Mouse (Mus musculus): ENCODE data around the gene Znrd1. TPM values are rescaled to one million over a fixed set of nuclear protein-coding genes. Genes with fewer than 3 reads are reported as not detected.
A peak's percentile ranks its signal among the peaks of the same experiment; 100 is the strongest.

The Znrd1 gene
- total and polyA plus RNA-seq, 3 experiments = 26.4 to 38.2 TPM; not detected in 1

DNA sequence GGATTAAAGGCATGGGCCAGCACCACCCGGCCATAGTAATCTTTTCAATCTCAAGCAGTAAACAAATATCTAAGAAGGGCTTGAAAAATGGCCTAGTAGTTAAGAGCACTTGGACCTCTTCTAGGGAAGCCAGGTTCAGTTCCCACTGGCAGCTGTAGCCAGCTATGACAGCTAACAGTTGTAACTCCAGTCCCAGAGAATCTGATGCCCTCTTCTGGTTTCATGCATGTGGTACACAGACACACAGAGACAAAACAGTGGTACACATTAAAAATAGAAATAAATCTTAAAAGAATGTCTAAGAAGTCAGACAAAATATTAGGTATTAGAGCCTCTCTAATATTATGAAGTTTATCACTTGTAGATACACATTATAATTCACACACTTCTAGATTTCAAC lies 2.8 kb upstream of the Znrd1 start:
- no peak overlapping the region for H3K4me3 ChIP-seq (ENCODE audit: control insufficient read depth in 1 of 2, insufficient read depth in 1 of 2, low read depth in 2 of 2, low read length in 2 of 2)
- DNase-seq (ENCODE audit: low read depth, low spot score) = peak; percentile 14
- no peaks in the 10 kb centered on the region; a peak in 1 of 4 replicates for H3K27me3 ChIP-seq (ENCODE audit: control insufficient read depth in 1 of 2, insufficient read depth in 2 of 2, low read length in 2 of 2)
- H3K79me2 ChIP-seq (ENCODE audit: control insufficient read depth, insufficient read depth, low read length, poor library complexity) = no peaks in the 10 kb centered on the region
- no peaks in the 10 kb centered on the region for H3K9me3 ChIP-seq (replicated peaks; ENCODE audit: insufficient read depth, low read length)
- H3K4me1 ChIP-seq (ENCODE audit: control insufficient read depth in 1 of 2, insufficient read depth in 2 of 2, low read length in 2 of 2) = no peaks in the 10 kb centered on the region; a peak in 1 of 4 replicates
- TF ChIP-seq USF2 (IDR thresholded peaks at IDR 0.05; ENCODE audit: borderline replicate concordance in 1 of 2, insufficient read depth in 1 of 2, low read depth in 1 of 2, low read length in 2 of 2) = no peak
- TF ChIP-seq GABPA (IDR thresholded peaks at IDR 0.05; ENCODE audit: low read depth, low read length) = no peak
- no peak for TF ChIP-seq USF1 (IDR thresholded peaks at IDR 0.05; ENCODE audit: low read depth, low read length)
- no peak for TF ChIP-seq ZMIZ1 (IDR thresholded peaks at IDR 0.05; ENCODE audit: low read depth, low read length)
- no peak for TF ChIP-seq POLR2A (IDR thresholded peaks at IDR 0.05; ENCODE audit: control insufficient read depth in 1 of 2, insufficient read depth in 1 of 2, low read depth in 1 of 2, low read length in 2 of 2, poor library complexity in 1 of 2)
- TF ChIP-seq CHD1 (IDR thresholded peaks at IDR 0.05; ENCODE audit: low read depth, low read length) = no peak
- no peak for TF ChIP-seq ZKSCAN1 (IDR thresholded peaks at IDR 0.05; ENCODE audit: low read depth, low read length)
- no peak for TF ChIP-seq KAT2A (conservative IDR thresholded peaks at IDR 0.05; ENCODE audit: low read depth, low read length)
- no peak for TF ChIP-seq SIN3A (IDR thresholded peaks at IDR 0.05; ENCODE audit: low read length)
- no peak for TF ChIP-seq MYB (IDR thresholded peaks at IDR 0.05; ENCODE audit: low read depth, low read length)
- TF ChIP-seq MYC (IDR thresholded peaks at IDR 0.05; ENCODE audit: low read depth, low read length) = no peak
- TF ChIP-seq ELF1 (IDR thresholded peaks at IDR 0.05; ENCODE audit: low read depth, low read length) = no peak
- TF ChIP-seq NELFE (IDR thresholded peaks at IDR 0.05; ENCODE audit: low read depth, low read length) = no peak
- TF ChIP-seq TCF12 (IDR thresholded peaks at IDR 0.05; ENCODE audit: low read depth, low read length) = no peak
- no peak for TF ChIP-seq POLR2AphosphoS2 (IDR thresholded peaks at IDR 0.05; ENCODE audit: low read length)
- no peak for TF ChIP-seq ZNF384 (IDR thresholded peaks at IDR 0.05; ENCODE audit: low read depth, low read length)
- no peak for TF ChIP-seq HCFC1 (IDR thresholded peaks at IDR 0.05; ENCODE audit: low read depth, low read length)
- no peak for TF ChIP-seq NRF1 (IDR thresholded peaks at IDR 0.05; ENCODE audit: insufficient read depth, low read depth, low read length, poor library complexity, severe bottlenecking)
- no peak for TF ChIP-seq MXI1 (IDR thresholded peaks at IDR 0.05; ENCODE audit: low read depth, low read length)
- no peak for TF ChIP-seq EP300 (IDR thresholded peaks at IDR 0.05; ENCODE audit: low read depth in 1 of 2, low read length in 2 of 2)
- no peak overlapping the region for H3K27ac ChIP-seq (ENCODE audit: control insufficient read depth, low read depth, low read length)
- no peak overlapping the region for H3K9ac ChIP-seq (ENCODE audit: control insufficient read depth, low read depth, low read length, poor library complexity, severe bottlenecking)
- H3K36me3 ChIP-seq (ENCODE audit: control insufficient read depth in 1 of 2, insufficient read depth in 2 of 2, low read length in 2 of 2) = no peaks in the 10 kb centered on the region

DNA sequence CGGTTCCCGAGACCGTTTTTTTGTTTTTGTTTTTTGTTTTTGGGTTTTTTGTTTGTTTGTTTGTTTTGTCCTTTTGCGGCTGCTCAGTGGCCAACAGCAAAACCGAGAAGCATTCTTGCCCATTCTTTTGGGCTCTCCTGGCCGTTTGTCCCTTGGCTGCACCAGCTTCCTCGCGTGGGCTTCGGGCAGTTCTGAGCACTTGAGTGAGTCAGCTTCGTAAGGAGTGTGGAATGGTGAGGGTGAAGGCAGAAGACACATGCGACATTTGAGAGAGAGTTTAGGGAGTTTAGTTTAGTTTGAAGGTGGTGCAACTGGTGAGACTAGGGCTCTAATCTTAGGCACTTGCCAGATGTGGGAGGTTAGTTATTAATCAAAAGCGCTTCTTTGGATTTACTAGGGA lies 525 bp upstream of the Znrd1 start:
- no peaks in the 10 kb centered on the region for H3K79me2 ChIP-seq (ENCODE audit: control insufficient read depth, insufficient read depth, low read length, poor library complexity)
- peak overlapping the region; percentile 54 for H3K9ac ChIP-seq (ENCODE audit: control insufficient read depth, low read depth, low read length, poor library complexity, severe bottlenecking)
- H3K27me3 ChIP-seq (ENCODE audit: control insufficient read depth in 1 of 2, insufficient read depth in 2 of 2, low read length in 2 of 2) = no peaks in the 10 kb centered on the region; a peak in 1 of 4 replicates
- H3K36me3 ChIP-seq (ENCODE audit: control insufficient read depth in 1 of 2, insufficient read depth in 2 of 2, low read length in 2 of 2) = no peaks in the 10 kb centered on the region
- no peaks in the 10 kb centered on the region for H3K9me3 ChIP-seq (replicated peaks; ENCODE audit: insufficient read depth, low read length)
- no peak overlapping the region for H3K27ac ChIP-seq (ENCODE audit: control insufficient read depth, low read depth, low read length)
- peak overlapping the region; percentile 62 to 70 for H3K4me3 ChIP-seq (ENCODE audit: control insufficient read depth in 1 of 2, insufficient read depth in 1 of 2, low read depth in 2 of 2, low read length in 2 of 2)
- no peaks in the 10 kb centered on the region; a peak in 1 of 4 replicates for H3K4me1 ChIP-seq (ENCODE audit: control insufficient read depth in 1 of 2, insufficient read depth in 2 of 2, low read length in 2 of 2)
- no peak for DNase-seq (ENCODE audit: low read depth, low spot score)
- TF ChIP-seq RAD21 (IDR thresholded peaks at IDR 0.05; ENCODE audit: low read depth, low read length) = no peak
- no peak for TF ChIP-seq MXI1 (IDR thresholded peaks at IDR 0.05; ENCODE audit: low read depth, low read length)
- TF ChIP-seq ZKSCAN1 (IDR thresholded peaks at IDR 0.05; ENCODE audit: low read depth, low read length) = no peak
- no peak for TF ChIP-seq ZMIZ1 (IDR thresholded peaks at IDR 0.05; ENCODE audit: low read depth, low read length)
- no peak for TF ChIP-seq ZNF384 (IDR thresholded peaks at IDR 0.05; ENCODE audit: low read depth, low read length)
- no peak for TF ChIP-seq BHLHE40 (IDR thresholded peaks at IDR 0.05; ENCODE audit: borderline replicate concordance, low read depth, low read length)
- TF ChIP-seq TAL1 (IDR thresholded peaks at IDR 0.05; ENCODE audit: low read length) = no peak
- no peak for TF ChIP-seq MYB (IDR thresholded peaks at IDR 0.05; ENCODE audit: low read depth, low read length)
- no peak for TF ChIP-seq GATA1 (IDR thresholded peaks at IDR 0.05; ENCODE audit: low read depth, low read length)
- no peak for TF ChIP-seq NELFE (IDR thresholded peaks at IDR 0.05; ENCODE audit: low read depth, low read length)
- no peak for TF ChIP-seq SMC3 (IDR thresholded peaks at IDR 0.05; ENCODE audit: low read depth, low read length)
- TF ChIP-seq GABPA (IDR thresholded peaks at IDR 0.05; ENCODE audit: low read depth, low read length) = no peak
- TF ChIP-seq USF2 (IDR thresholded peaks at IDR 0.05; ENCODE audit: borderline replicate concordance in 1 of 2, insufficient read depth in 1 of 2, low read depth in 1 of 2, low read length in 2 of 2) = no peak
- no peak for TF ChIP-seq ELF1 (IDR thresholded peaks at IDR 0.05; ENCODE audit: low read depth, low read length)
- no peak for TF ChIP-seq POLR2AphosphoS5 (IDR thresholded peaks at IDR 0.05; ENCODE audit: borderline replicate concordance, low read depth, low read length)
- no peak for TF ChIP-seq ZC3H11A (IDR thresholded peaks at IDR 0.05; ENCODE audit: low read depth, low read length)
- TF ChIP-seq JUND (IDR thresholded peaks at IDR 0.05; ENCODE audit: low read depth, low read length) = no peak
- no peak for TF ChIP-seq CHD2 (IDR thresholded peaks at IDR 0.05; ENCODE audit: low read length)
- no peak for TF ChIP-seq USF1 (IDR thresholded peaks at IDR 0.05; ENCODE audit: low read depth, low read length)
- TF ChIP-seq NRF1 (IDR thresholded peaks at IDR 0.05; ENCODE audit: insufficient read depth, low read depth, low read length, poor library complexity, severe bottlenecking) = no peak
